Mouse (Mus musculus) right cerebral cortex, postnatal 10 days (tissue): ENCODE results near the gene Elmsan1.

Experiments used
- DNase-seq, 2 experiments: peaks; one replicate each; pipeline ENCODE4 v3.0.0; 2021; ENCODE audit warnings: low spot score in 2 of 2

Elmsan1 gene

DNA sequence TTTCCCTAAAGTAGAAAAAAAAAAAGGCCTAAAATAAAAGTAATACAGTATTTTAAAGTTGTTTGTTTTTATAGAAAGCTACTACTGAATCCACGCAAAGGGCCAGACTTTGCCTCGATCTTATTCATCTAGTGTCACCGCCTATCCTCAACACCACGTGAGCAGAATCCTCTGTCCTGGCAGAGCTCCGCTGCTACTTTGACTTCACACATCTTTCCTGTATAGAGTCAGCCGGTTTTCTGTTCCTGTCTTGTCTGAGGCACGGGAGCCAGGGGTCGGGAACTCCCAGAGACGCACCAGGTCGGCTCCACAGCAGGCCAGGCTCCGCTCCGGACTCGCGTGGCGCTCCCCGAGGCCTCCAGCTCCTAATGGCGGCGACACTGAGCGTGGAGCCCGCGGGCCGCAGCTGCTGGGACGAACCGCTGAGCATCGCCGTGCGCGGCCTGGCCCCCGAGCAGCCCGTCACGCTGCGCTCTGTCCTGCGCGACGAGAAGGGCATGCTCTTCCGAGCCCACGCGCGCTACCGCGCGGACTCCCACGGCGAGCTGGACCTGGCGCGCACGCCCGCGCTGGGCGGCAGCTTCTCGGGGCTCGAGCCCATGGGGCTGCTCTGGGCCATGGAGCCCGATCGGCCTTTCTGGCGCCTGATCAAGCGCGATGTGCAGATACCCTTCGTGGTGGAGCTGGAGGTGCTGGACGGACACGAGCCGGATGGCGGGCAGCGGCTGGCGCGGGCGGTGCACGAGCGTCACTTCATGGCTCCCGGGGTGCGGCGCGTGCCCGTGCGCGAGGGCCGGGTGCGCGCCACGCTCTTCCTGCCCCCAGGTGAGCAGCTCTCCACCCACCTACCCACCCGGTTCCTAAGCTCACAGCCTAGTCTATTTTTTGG lies 117.8 kb downstream of the Elmsan1 start, which contains the start of gene Acot6:
Gene Acot6 (plus strand): TSS at position 51 of the 889 bp plus-strand sequence.
- peak; percentile 36 to 49 for DNase-seq

DNA sequence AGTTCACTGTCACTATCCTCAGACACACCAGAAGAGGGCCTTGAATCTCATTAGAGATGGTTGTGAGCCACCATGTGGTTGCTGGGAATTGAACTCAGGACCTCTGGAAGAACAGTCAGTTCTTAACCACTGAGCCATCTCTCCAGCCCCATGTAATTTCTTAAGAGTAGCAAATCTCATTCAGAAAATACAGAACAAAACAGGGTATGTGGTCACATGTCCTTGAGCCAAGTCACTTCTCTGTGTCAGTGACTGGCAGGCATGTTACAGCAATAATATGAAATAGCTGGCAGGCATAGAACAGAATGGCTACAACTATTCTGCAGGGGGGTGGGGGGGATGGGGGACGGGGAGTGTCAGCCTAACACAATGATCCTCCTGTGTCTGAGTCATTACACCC lies 118.6 kb downstream of the Elmsan1 start:
- DNase-seq = no peak

DNA sequence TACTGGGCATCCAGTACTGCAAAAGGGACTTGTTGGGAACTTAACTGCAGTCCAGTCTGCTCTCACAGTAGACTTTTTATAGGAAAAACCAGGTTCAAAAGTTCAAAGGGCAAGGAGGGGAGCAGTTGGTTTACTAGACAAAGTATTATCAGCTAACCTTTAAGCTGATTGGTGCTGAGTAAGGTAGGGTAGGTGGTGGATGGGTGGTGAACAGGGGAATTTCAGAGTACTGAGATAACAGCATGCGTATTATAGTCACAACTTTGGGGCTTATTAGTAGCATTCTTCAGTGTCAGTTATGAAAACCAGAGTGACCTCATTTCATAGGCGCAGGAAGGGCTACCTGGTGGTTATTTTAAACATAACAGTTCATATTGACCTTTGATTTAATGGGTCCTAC lies 119.1 kb downstream of the Elmsan1 start:
- DNase-seq = no peak
